Comparison of ENCODE assay signal across 20 mouse cellular contexts in the genomic region with DNA sequence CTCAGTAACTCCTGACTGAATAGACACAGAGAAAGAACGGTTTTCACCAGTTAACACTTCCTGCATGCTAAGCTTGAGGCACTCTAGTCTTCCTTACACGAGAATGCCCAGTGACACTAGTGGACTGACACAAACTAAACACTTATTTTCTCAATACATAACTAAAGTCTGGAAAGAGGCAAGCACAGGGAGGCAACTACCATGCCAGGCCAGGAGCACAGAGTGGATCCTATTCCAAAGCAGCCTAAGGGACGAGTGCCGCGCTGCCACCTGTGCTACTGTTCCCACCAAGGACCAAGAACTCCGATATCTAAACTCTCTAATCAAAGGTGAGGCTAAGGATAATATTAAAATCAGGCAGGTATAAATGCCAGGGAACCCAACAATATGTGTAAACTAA.
"Had no signal": no experiment of that assay in that cellular context is flagged by ENCODE, and none has a peak within 500 bp of the region (broad histone marks: within the 10 kb centered on the region; RNA-seq: fewer than 3 reads in every experiment).

No protein-coding gene starts in this region.

- H3K4me1 ChIP-seq: heart, embryonic 15.5 days; hindbrain, embryonic 13.5 days; hindbrain, embryonic 15.5 days; liver, embryonic 13.5 days; liver, embryonic 15.5 days had no signal

- H3K27me3 ChIP-seq: heart, embryonic 13.5 days; heart, embryonic 15.5 days; hindbrain, embryonic 13.5 days; hindbrain, embryonic 15.5 days; limb, embryonic 12.5 days; liver, embryonic 13.5 days; liver, embryonic 15.5 days had no signal

- H3K4me2 ChIP-seq: heart, embryonic 11.5 days; heart, embryonic 13.5 days; heart, embryonic 15.5 days; hindbrain, embryonic 13.5 days; hindbrain, embryonic 15.5 days; limb, embryonic 12.5 days; liver, embryonic 11.5 days; liver, embryonic 13.5 days; liver, embryonic 15.5 days had no signal

- ATAC-seq: hindbrain, postnatal 0 days had no signal

- H3K9ac ChIP-seq: heart, embryonic 13.5 days; heart, embryonic 15.5 days; hindbrain, embryonic 13.5 days; hindbrain, embryonic 15.5 days; limb, embryonic 12.5 days; liver, embryonic 13.5 days; liver, embryonic 15.5 days; liver, postnatal 0 days had no signal

- H3K27ac ChIP-seq: heart, adult 2 months; heart, embryonic 13.5 days; heart, embryonic 15.5 days; hindbrain, embryonic 13.5 days; hindbrain, embryonic 15.5 days; hindbrain, postnatal 0 days; left cerebral cortex, adult 2 months; limb, embryonic 10.5 days; limb, embryonic 12.5 days; liver, embryonic 13.5 days; liver, embryonic 15.5 days had no signal

- H3K4me3 ChIP-seq: heart, adult 2 months; heart, embryonic 13.5 days; heart, embryonic 15.5 days; hindbrain, embryonic 13.5 days; hindbrain, embryonic 15.5 days; left cerebral cortex, adult 2 months; limb, embryonic 10.5 days; limb, embryonic 12.5 days; liver, embryonic 13.5 days; liver, embryonic 15.5 days had no signal

- DNase-seq: gastrocnemius, postnatal 14 days; gastrocnemius, postnatal 36 days; heart, adult 2 months; heart, postnatal 14 days; heart, postnatal 36 days; layer of hippocampus, adult 9-11 months; liver; liver, embryonic 13.5 days; liver, postnatal 0 days had no signal

- H3K9me3 ChIP-seq: heart, embryonic 13.5 days; heart, embryonic 15.5 days; hindbrain, embryonic 13.5 days; hindbrain, embryonic 15.5 days; limb, embryonic 10.5 days; limb, embryonic 12.5 days; liver, embryonic 13.5 days; liver, embryonic 15.5 days had no signal
